Mouse (Mus musculus): ENCODE results near the gene Hdac10. TPM values are rescaled to one million over a fixed set of nuclear protein-coding genes. Genes with fewer than 3 reads are reported as not detected.

The Hdac10 gene
- total and polyA plus RNA-seq, 3 experiments: 23.3 to 26.6 TPM; not detected in 1

DNA sequence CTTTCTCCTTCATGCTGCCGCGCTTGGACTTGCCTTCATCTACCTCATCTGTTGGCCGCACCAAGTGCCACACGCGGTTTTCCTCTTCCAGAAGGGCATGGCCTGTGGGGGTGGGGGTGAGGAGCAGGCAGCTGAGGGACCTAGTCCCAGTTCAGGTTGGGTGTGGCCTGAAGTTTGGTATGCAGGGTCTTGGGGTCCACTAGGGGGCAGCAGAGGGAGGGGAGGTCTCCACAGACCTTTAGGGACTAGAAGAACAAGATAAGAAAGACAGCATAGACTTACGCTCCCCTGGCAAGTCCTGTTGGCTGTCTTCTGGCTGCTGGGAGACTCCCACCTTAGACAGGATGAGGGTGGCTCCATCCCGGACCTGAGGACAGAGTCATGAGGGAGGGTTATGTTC is 29.5 kb upstream of the Hdac10 start:
- peak; percentile 82 to 89 (median 85) for TF ChIP-seq CTCF (IDR thresholded peaks at IDR 0.05 in 2 of 3, conservative IDR thresholded peaks at IDR 0.05 in 1 of 3; ENCODE audit: control insufficient read depth in 1 of 3, insufficient read depth in 1 of 3, low read depth in 2 of 3, low read length in 3 of 3, poor library complexity in 1 of 3, severe bottlenecking in 1 of 3)
- TF ChIP-seq USF2 (IDR thresholded peaks at IDR 0.05; ENCODE audit: borderline replicate concordance in 1 of 2, insufficient read depth in 1 of 2, low read depth in 1 of 2, low read length in 2 of 2): no peak
- no peak for TF ChIP-seq MXI1 (IDR thresholded peaks at IDR 0.05; ENCODE audit: low read depth, low read length)
- TF ChIP-seq SMC3 (IDR thresholded peaks at IDR 0.05; ENCODE audit: low read depth, low read length): peak; percentile 80
- no peak for TF ChIP-seq EP300 (IDR thresholded peaks at IDR 0.05; ENCODE audit: low read depth in 1 of 2, low read length in 2 of 2)
- TF ChIP-seq ZC3H11A (IDR thresholded peaks at IDR 0.05; ENCODE audit: low read depth, low read length): peak; percentile 65
- 0 out of 2 replicates have a peak, but pooled peaks have one; percentile 23 for TF ChIP-seq SIN3A (IDR thresholded peaks at IDR 0.05; ENCODE audit: low read length)
- no peak for TF ChIP-seq ELF1 (IDR thresholded peaks at IDR 0.05; ENCODE audit: low read depth, low read length)
- peak; percentile 65 for TF ChIP-seq RAD21 (IDR thresholded peaks at IDR 0.05; ENCODE audit: low read depth, low read length)
- no peak for TF ChIP-seq E2F4 (IDR thresholded peaks at IDR 0.05; ENCODE audit: borderline replicate concordance, low read depth, low read length)
- TF ChIP-seq GATA1 (IDR thresholded peaks at IDR 0.05; ENCODE audit: low read depth, low read length): peak; percentile 53; the same call in 1 of the 2 replicates
- no peak for TF ChIP-seq NELFE (IDR thresholded peaks at IDR 0.05; ENCODE audit: low read depth, low read length)
- H3K9me3 ChIP-seq (replicated peaks; ENCODE audit: insufficient read depth, low read length): no peaks in the 10 kb centered on the region
- H3K27me3 ChIP-seq (ENCODE audit: control insufficient read depth in 1 of 2, insufficient read depth in 2 of 2, low read length in 2 of 2): no peaks in the 10 kb centered on the region; a peak in 1 of 4 replicates
- no peak overlapping the region for H3K4me3 ChIP-seq (ENCODE audit: control insufficient read depth in 1 of 2, insufficient read depth in 1 of 2, low read depth in 2 of 2, low read length in 2 of 2)
- DNase-seq (ENCODE audit: low read depth, low spot score): peak; percentile 89
- no peaks in the 10 kb centered on the region for H3K36me3 ChIP-seq (ENCODE audit: control insufficient read depth in 1 of 2, insufficient read depth in 2 of 2, low read length in 2 of 2)
- no peaks in the 10 kb centered on the region for H3K79me2 ChIP-seq (ENCODE audit: control insufficient read depth, insufficient read depth, low read length, poor library complexity)
- no peaks in the 10 kb centered on the region for H3K4me1 ChIP-seq (ENCODE audit: control insufficient read depth in 1 of 2, insufficient read depth in 2 of 2, low read length in 2 of 2)
- H3K9ac ChIP-seq (ENCODE audit: control insufficient read depth, low read depth, low read length, poor library complexity, severe bottlenecking): no peak overlapping the region
- no peak overlapping the region for H3K27ac ChIP-seq (ENCODE audit: control insufficient read depth, low read depth, low read length)

DNA sequence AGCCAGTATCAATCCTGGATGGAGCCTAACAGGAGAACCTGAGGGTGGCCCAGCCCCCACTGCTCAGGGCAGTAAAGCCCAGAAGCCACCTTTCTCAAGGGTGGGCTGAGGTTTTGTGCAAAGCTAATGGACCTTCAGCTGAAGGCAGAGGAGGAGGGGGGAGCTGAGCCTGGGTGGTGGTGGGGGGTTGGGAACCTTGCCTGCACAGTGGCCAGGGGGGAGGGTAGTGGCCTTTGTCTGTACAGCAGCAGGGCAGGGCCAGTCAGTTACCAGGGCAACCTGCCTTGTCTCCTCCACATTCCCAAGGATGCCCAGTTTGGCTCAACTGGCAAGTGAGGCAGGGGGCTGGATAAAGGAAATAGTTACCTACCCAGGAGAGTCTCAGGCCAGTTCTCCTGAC is 23.8 kb upstream of the Hdac10 start:
- no peaks in the 10 kb centered on the region for H3K4me1 ChIP-seq (ENCODE audit: control insufficient read depth in 1 of 2, insufficient read depth in 2 of 2, low read length in 2 of 2)
- H3K9ac ChIP-seq (ENCODE audit: control insufficient read depth, low read depth, low read length, poor library complexity, severe bottlenecking): no peak overlapping the region
- H3K79me2 ChIP-seq (ENCODE audit: control insufficient read depth, insufficient read depth, low read length, poor library complexity): no peaks in the 10 kb centered on the region
- peaks cover 0 to 1% of the 10 kb centered on the region in 2 experiments; a peak in 1 of 4 replicates for H3K27me3 ChIP-seq (ENCODE audit: control insufficient read depth in 1 of 2, insufficient read depth in 2 of 2, low read length in 2 of 2)
- no peak overlapping the region for H3K27ac ChIP-seq (ENCODE audit: control insufficient read depth, low read depth, low read length)
- no peaks in the 10 kb centered on the region for H3K9me3 ChIP-seq (replicated peaks; ENCODE audit: insufficient read depth, low read length)
- H3K4me3 ChIP-seq (ENCODE audit: control insufficient read depth in 1 of 2, insufficient read depth in 1 of 2, low read depth in 2 of 2, low read length in 2 of 2): no peak overlapping the region
- no peaks in the 10 kb centered on the region for H3K36me3 ChIP-seq (ENCODE audit: control insufficient read depth in 1 of 2, insufficient read depth in 2 of 2, low read length in 2 of 2)
- TF ChIP-seq ZKSCAN1 (IDR thresholded peaks at IDR 0.05; ENCODE audit: low read depth, low read length) (no peak), GABPA (IDR thresholded peaks at IDR 0.05; ENCODE audit: low read depth, low read length) (no peak), BHLHE40 (IDR thresholded peaks at IDR 0.05; ENCODE audit: borderline replicate concordance, low read depth, low read length) (no peak), UBTF (IDR thresholded peaks at IDR 0.05; ENCODE audit: borderline replicate concordance, insufficient read depth, low read depth, low read length) (no peak), KAT2A (conservative IDR thresholded peaks at IDR 0.05; ENCODE audit: low read depth, low read length) (no peak)
- no peak for DNase-seq (ENCODE audit: low read depth, low spot score)
